Mouse (Mus musculus): ENCODE data around the gene Rgl1. TPM values are rescaled to one million over a fixed set of nuclear protein-coding genes. Genes with fewer than 3 reads are reported as not detected.

Gene Rgl1
- 6.8 and 7.1 TPM in 2 replicates for polyA plus RNA-seq (2012; rRNA removed)

GRCm38 (mm10) chr1:152766032-152766772 lies at the start of gene Rgl1, which contains the start of gene Arpc5:
Gene Rgl1, minus strand, starts transcription at chr1:152766351.
Gene Arpc5, plus strand, starts transcription at chr1:152766542.
- TF ChIP-seq CTCF (IDR thresholded peaks at IDR 0.05; ENCODE audit: borderline replicate concordance, control insufficient read depth, extremely low read depth, insufficient read depth, low read length, poor library complexity) = peak; percentile 48; the same call in 1 of the 2 replicates
- TF ChIP-seq POLR2A (IDR thresholded peaks at IDR 0.05; ENCODE audit: control insufficient read depth, extremely low read depth, insufficient read depth, low read length, poor library complexity) = peak; percentile 78; the same call in 1 of the 2 replicates
- H3K27ac ChIP-seq (ENCODE audit: control insufficient read depth, insufficient read depth, low read length) = peak within 1 kb of the TSS; percentile 85
- peak; percentile 96 for DNase-seq
- peak within 1 kb of the TSS; percentile 97 for H3K4me3 ChIP-seq (ENCODE audit: control insufficient read depth, insufficient read depth, low read length)
- H3K27me3 ChIP-seq (ENCODE audit: control insufficient read depth, insufficient read depth, low read length) = no peaks in the 10 kb centered on the region; the same call in 1 of the 2 replicates
- WGBS = under 1% methylated on average over 85 of the region's 86 CpGs
- H3K36me3 ChIP-seq (ENCODE audit: control insufficient read depth, insufficient read depth, low read length) = peaks cover 24% of the 10 kb centered on the region
- H3K4me1 ChIP-seq (replicated peaks; ENCODE audit: control insufficient read depth, insufficient read depth, low read length) = peaks cover 5% of the 10 kb centered on the region

- DNase-seq = no peak
- Histone ChIP-seq H3K4me1 (replicated peaks; ENCODE audit: control insufficient read depth, insufficient read depth, low read length) (no peaks in the 10 kb centered on the region), H3K27me3 (ENCODE audit: control insufficient read depth, insufficient read depth, low read length) (no peaks in the 10 kb centered on the region), H3K27ac (ENCODE audit: control insufficient read depth, insufficient read depth, low read length) (no peak overlapping the region), H3K4me3 (ENCODE audit: control insufficient read depth, insufficient read depth, low read length) (no peak overlapping the region), H3K36me3 (ENCODE audit: control insufficient read depth, insufficient read depth, low read length) (no peaks in the 10 kb centered on the region)
- WGBS = 90% methylated on average over 7 of the region's 7 CpGs
- TF ChIP-seq CTCF (IDR thresholded peaks at IDR 0.05; ENCODE audit: borderline replicate concordance, control insufficient read depth, extremely low read depth, insufficient read depth, low read length, poor library complexity) (0 out of 2 replicates have a peak, but pooled peaks have one; percentile 16), POLR2A (IDR thresholded peaks at IDR 0.05; ENCODE audit: control insufficient read depth, extremely low read depth, insufficient read depth, low read length, poor library complexity) (no peak)
Observed at GRCm38 (mm10) chr1:152815265-152815701, 49.1 kb upstream of the Rgl1 start.

- H3K4me3 ChIP-seq (ENCODE audit: control insufficient read depth, insufficient read depth, low read length) = no peak overlapping the region
- H3K4me1 ChIP-seq (replicated peaks; ENCODE audit: control insufficient read depth, insufficient read depth, low read length) = peaks cover 9% of the 10 kb centered on the region
- no peak overlapping the region for H3K27ac ChIP-seq (ENCODE audit: control insufficient read depth, insufficient read depth, low read length)
- H3K27me3 ChIP-seq (ENCODE audit: control insufficient read depth, insufficient read depth, low read length) = no peaks in the 10 kb centered on the region
- DNase-seq = no peak
- H3K36me3 ChIP-seq (ENCODE audit: control insufficient read depth, insufficient read depth, low read length) = no peaks in the 10 kb centered on the region
- WGBS = 91% methylated on average over 13 of the region's 13 CpGs
- TF ChIP-seq CTCF (IDR thresholded peaks at IDR 0.05; ENCODE audit: borderline replicate concordance, control insufficient read depth, extremely low read depth, insufficient read depth, low read length, poor library complexity) (no peak), POLR2A (IDR thresholded peaks at IDR 0.05; ENCODE audit: control insufficient read depth, extremely low read depth, insufficient read depth, low read length, poor library complexity) (no peak)
Observed at GRCm38 (mm10) chr1:152810533-152811439, 44.6 kb upstream of the Rgl1 start.

DNA sequence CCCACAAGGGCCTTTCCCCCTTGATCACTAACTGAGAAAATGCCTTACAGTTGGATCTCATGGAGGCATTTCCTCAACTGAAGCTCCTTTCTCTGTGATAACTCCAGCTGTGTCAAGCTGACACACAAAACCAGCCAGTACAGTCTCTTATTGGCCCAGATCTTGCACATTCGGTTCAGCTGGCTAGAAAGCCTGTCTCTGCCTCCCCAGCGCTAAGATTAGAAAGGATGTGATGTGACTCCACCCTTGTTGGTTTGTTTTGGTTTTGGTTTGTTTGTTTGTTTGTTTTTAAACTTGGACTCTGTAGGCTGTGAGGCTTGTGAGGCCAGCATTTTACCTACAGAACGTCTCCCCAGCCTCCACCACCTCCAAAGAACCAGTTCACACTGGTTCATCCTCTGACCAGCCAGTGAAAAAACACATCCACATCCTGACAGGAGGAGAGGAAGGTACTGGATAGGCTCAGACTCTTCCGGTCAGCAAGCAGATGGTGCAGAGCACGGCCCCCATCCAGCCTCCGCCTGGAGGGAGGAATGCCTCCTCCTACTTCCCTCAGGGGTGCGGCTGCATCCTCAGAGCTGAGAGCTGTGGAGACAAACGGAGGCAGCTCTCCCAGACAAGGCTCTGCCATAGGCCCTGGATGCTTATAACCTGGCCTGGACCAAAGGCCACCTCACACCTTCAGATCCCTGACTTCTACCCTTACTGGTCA lies 43.5 kb upstream of the Rgl1 start:
- DNase-seq = no peak
- WGBS = 97% methylated on average over 8 of the region's 8 CpGs

GRCm38 (mm10) chr1:152808392-152808680 lies 42.2 kb upstream of the Rgl1 start:
- no peaks in the 10 kb centered on the region for H3K36me3 ChIP-seq (ENCODE audit: control insufficient read depth, insufficient read depth, low read length)
- no peaks in the 10 kb centered on the region for H3K27me3 ChIP-seq (ENCODE audit: control insufficient read depth, insufficient read depth, low read length)
- WGBS = 69% methylated on average over 2 of the region's 2 CpGs
- H3K27ac ChIP-seq (ENCODE audit: control insufficient read depth, insufficient read depth, low read length) = no peak overlapping the region
- peaks cover 9% of the 10 kb centered on the region for H3K4me1 ChIP-seq (replicated peaks; ENCODE audit: control insufficient read depth, insufficient read depth, low read length)
- no peak overlapping the region for H3K4me3 ChIP-seq (ENCODE audit: control insufficient read depth, insufficient read depth, low read length)
- TF ChIP-seq POLR2A (IDR thresholded peaks at IDR 0.05; ENCODE audit: control insufficient read depth, extremely low read depth, insufficient read depth, low read length, poor library complexity) (no peak), CTCF (IDR thresholded peaks at IDR 0.05; ENCODE audit: borderline replicate concordance, control insufficient read depth, extremely low read depth, insufficient read depth, low read length, poor library complexity) (no peak)
- no peak for DNase-seq

More for the DNA sequence above, 43.5 kb upstream of the Rgl1 start:
- peaks cover 9% of the 10 kb centered on the region for H3K4me1 ChIP-seq (replicated peaks; ENCODE audit: control insufficient read depth, insufficient read depth, low read length)
- TF ChIP-seq POLR2A (IDR thresholded peaks at IDR 0.05; ENCODE audit: control insufficient read depth, extremely low read depth, insufficient read depth, low read length, poor library complexity) (no peak), CTCF (IDR thresholded peaks at IDR 0.05; ENCODE audit: borderline replicate concordance, control insufficient read depth, extremely low read depth, insufficient read depth, low read length, poor library complexity) (no peak)
- no peak overlapping the region for H3K27ac ChIP-seq (ENCODE audit: control insufficient read depth, insufficient read depth, low read length)
- no peaks in the 10 kb centered on the region for H3K36me3 ChIP-seq (ENCODE audit: control insufficient read depth, insufficient read depth, low read length)
- H3K4me3 ChIP-seq (ENCODE audit: control insufficient read depth, insufficient read depth, low read length) = no peak overlapping the region
- H3K27me3 ChIP-seq (ENCODE audit: control insufficient read depth, insufficient read depth, low read length) = no peaks in the 10 kb centered on the region
